Mouse (Mus musculus): ENCODE measurements around the gene Nup107.

DNA sequence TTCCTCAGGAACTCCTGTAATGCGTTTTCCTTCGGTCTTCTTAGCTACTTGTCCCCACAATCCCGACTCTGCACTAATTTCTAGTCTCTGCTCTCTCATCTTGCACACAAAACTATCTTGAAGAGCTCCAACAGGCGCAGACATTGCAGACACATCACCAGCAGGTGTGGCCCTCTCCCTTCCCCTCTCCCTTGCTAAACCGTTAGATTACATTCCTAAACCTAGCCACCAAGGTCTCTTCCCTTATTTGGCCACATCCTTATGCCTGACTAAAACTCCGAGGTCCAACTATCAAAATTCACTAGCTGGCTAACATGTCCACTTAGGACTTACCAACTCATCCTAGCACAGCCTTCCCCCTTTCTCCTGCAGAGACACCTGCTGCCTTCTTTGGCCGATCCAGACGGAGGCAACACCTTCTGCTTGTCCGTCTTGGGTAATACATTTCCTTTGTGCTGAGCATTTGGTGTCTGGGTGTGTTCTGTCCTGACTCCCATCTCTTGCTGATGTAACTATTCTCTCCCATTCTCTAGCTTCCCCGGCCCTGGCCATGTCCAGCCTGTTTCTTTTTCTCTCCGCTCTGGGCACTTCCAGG lies 1.0 kb upstream of the Nup107 start:
- no peak for TF ChIP-seq CTCF (IDR thresholded peaks at IDR 0.05; ENCODE audit: extremely low read depth, insufficient read depth, low read length)
- no peak for TF ChIP-seq POLR2A (IDR thresholded peaks at IDR 0.05; ENCODE audit: extremely low read depth, insufficient read depth, low read length)

Measured in cortical plate, adult 2 months (tissue).